Mouse (Mus musculus) macrophage (primary cell): ENCODE results near the gene Tnp2. TPM values are rescaled to one million over a fixed set of nuclear protein-coding genes. Genes with fewer than 3 reads are reported as not detected.

Experiments
- H3K27ac ChIP-seq: fragments of 350-480 bp; formaldehyde crosslinking; 2 replicates; pipeline ENCODE4 v1.9.0; 2021
- H3K36me3 ChIP-seq: fragments of 350-480 bp; formaldehyde crosslinking; 2 replicates; pipeline ENCODE4 v1.9.0; 2021; ENCODE audit errors: inconsistent target
- H3K4me3 ChIP-seq: fragments of 350-480 bp; formaldehyde crosslinking; 2 replicates; pipeline ENCODE4 v1.9.0; 2021; ENCODE audit errors: inconsistent target
- H3K79me2 ChIP-seq: fragments of 350-480 bp; formaldehyde crosslinking; 2 replicates; pipeline ENCODE4 v1.9.0; 2021; ENCODE audit errors: inconsistent target
- WGBS: methylation state at CpG from one replicate; pipeline ENCODE4 v1.1.7; 2026; ENCODE audit warnings: inconsistent platforms; ENCODE audit not compliant: missing documents; 5-methylcytosine and 5-hydroxymethylcytosine counted together
- polyA plus RNA-seq: library from polyadenylated mRNA; stranded (reverse); fragments of 250-400 nt; gene quantifications from 3 replicates; pipeline ENCODE4 v1.2.4, GENCODE M21; 2018; ENCODE audit warnings: inconsistent platforms

Tnp2 gene
- polyA plus RNA-seq, 1 experiment from 2014 or later = not detected

- WGBS = 8% methylated on average over 9 of the region's 9 CpGs
- no peaks in the 10 kb centered on the region for H3K79me2 ChIP-seq
- H3K4me3 ChIP-seq = no peak overlapping the region
- H3K27ac ChIP-seq = no peak overlapping the region
- no peaks in the 10 kb centered on the region for H3K36me3 ChIP-seq
Measured at GRCm38 (mm10) chr16:10768821-10769220, 19.6 kb downstream of the Tnp2 start.

- WGBS = 45% methylated on average over 4 of the region's 4 CpGs
- H3K27ac ChIP-seq = no peak overlapping the region
- H3K36me3 ChIP-seq = no peaks in the 10 kb centered on the region
- H3K4me3 ChIP-seq = no peak overlapping the region
- no peaks in the 10 kb centered on the region for H3K79me2 ChIP-seq
Measured at GRCm38 (mm10) chr16:10767158-10767557, 21.3 kb downstream of the Tnp2 start.

- WGBS = 5% methylated on average over 2 of the region's 2 CpGs
- no peak overlapping the region for H3K4me3 ChIP-seq
- no peak overlapping the region for H3K27ac ChIP-seq
- H3K36me3 ChIP-seq = no peaks in the 10 kb centered on the region
- no peaks in the 10 kb centered on the region for H3K79me2 ChIP-seq
Measured at GRCm38 (mm10) chr16:10764323-10764722, 24.1 kb downstream of the Tnp2 start.

- no peak overlapping the region for H3K4me3 ChIP-seq
- no peaks in the 10 kb centered on the region for H3K79me2 ChIP-seq
- 83% methylated on average over 4 of the region's 6 CpGs for WGBS
- no peaks in the 10 kb centered on the region for H3K36me3 ChIP-seq
- H3K27ac ChIP-seq = no peak overlapping the region
Measured at GRCm38 (mm10) chr16:10763540-10764264, 24.8 kb downstream of the Tnp2 start.

- 89% methylated on average over 5 of the region's 5 CpGs for WGBS
- Histone ChIP-seq H3K79me2 (no peaks in the 10 kb centered on the region), H3K4me3 (no peak overlapping the region), H3K27ac (no peak overlapping the region), H3K36me3 (no peaks in the 10 kb centered on the region)
Measured at GRCm38 (mm10) chr16:10762569-10763180, 25.8 kb downstream of the Tnp2 start.

GRCm38 (mm10) chr16:10761182-10761581, 27.3 kb downstream of the Tnp2 start:
- WGBS = 87% methylated on average over 8 of the region's 8 CpGs
- Histone ChIP-seq H3K4me3 (no peak overlapping the region), H3K79me2 (no peaks in the 10 kb centered on the region)

GRCm38 (mm10) chr16:10756168-10756567, 32.3 kb downstream of the Tnp2 start:
- WGBS = 71% methylated on average over 6 of the region's 6 CpGs
- no peaks in the 10 kb centered on the region for H3K36me3 ChIP-seq
- H3K4me3 ChIP-seq = no peak overlapping the region
- H3K79me2 ChIP-seq = no peaks in the 10 kb centered on the region
- H3K27ac ChIP-seq = no peak overlapping the region

More at GRCm38 (mm10) chr16:10761182-10761581, 27.3 kb downstream of the Tnp2 start:
- no peaks in the 10 kb centered on the region for H3K36me3 ChIP-seq
- H3K27ac ChIP-seq = no peak overlapping the region

GRCm38 (mm10) chr16:10754521-10755296, 33.8 kb downstream of the Tnp2 start:
- H3K36me3 ChIP-seq = no peaks in the 10 kb centered on the region
- 86% methylated on average over 3 of the region's 3 CpGs for WGBS
- no peak overlapping the region for H3K4me3 ChIP-seq
- H3K79me2 ChIP-seq = no peaks in the 10 kb centered on the region
- peak overlapping the region; percentile 89 for H3K27ac ChIP-seq

- Histone ChIP-seq H3K27ac (no peak overlapping the region), H3K4me3 (no peak overlapping the region), H3K36me3 (no peaks in the 10 kb centered on the region), H3K79me2 (no peaks in the 10 kb centered on the region)
- 93% methylated on average over 7 of the region's 7 CpGs for WGBS
Measured at GRCm38 (mm10) chr16:10749824-10750223, 38.6 kb downstream of the Tnp2 start.

- Histone ChIP-seq H3K27ac (no peak overlapping the region), H3K79me2 (no peaks in the 10 kb centered on the region), H3K4me3 (no peak overlapping the region), H3K36me3 (no peaks in the 10 kb centered on the region)
- WGBS = 97% methylated on average over 7 of the region's 7 CpGs
Measured at GRCm38 (mm10) chr16:10749226-10749625, 39.2 kb downstream of the Tnp2 start.

- 57% methylated on average over 2 of the region's 2 CpGs for WGBS
- Histone ChIP-seq H3K79me2 (no peaks in the 10 kb centered on the region), H3K4me3 (no peak overlapping the region), H3K36me3 (no peaks in the 10 kb centered on the region), H3K27ac (no peak overlapping the region)
Measured at GRCm38 (mm10) chr16:10741082-10741481, 47.4 kb downstream of the Tnp2 start.

GRCm38 (mm10) chr16:10739854-10740398, 48.5 kb downstream of the Tnp2 start:
- 90% methylated on average over 9 of the region's 9 CpGs for WGBS
- H3K36me3 ChIP-seq = no peaks in the 10 kb centered on the region
- no peak overlapping the region for H3K4me3 ChIP-seq

GRCm38 (mm10) chr16:10738866-10739265, 49.6 kb downstream of the Tnp2 start:
- Histone ChIP-seq H3K4me3 (no peak overlapping the region), H3K27ac (no peak overlapping the region), H3K79me2 (no peaks in the 10 kb centered on the region), H3K36me3 (no peaks in the 10 kb centered on the region)
- WGBS = 95% methylated on average over 3 of the region's 3 CpGs

More at GRCm38 (mm10) chr16:10739854-10740398, 48.5 kb downstream of the Tnp2 start:
- no peak overlapping the region for H3K27ac ChIP-seq
- H3K79me2 ChIP-seq = no peaks in the 10 kb centered on the region
